Mouse (Mus musculus): ENCODE measurements at regions not wholly inside any gene's neighbourhood (a gene's known extent, or its start where the extent isn't known, plus 50 kb on each side); places are given as distances from the start of the nearest gene placed in this dataset.
A peak's percentile ranks its signal among the peaks of the same experiment; 100 is the strongest.

GRCm38 (mm10) chr1:128975586-128975985 lies 297.5 kb upstream of the Thsd7b start:
- no peak for DNase-seq (ENCODE audit: low spot score in 2 of 2)

- no peak for DNase-seq (ENCODE audit: low spot score in 2 of 2)
Observed at GRCm38 (mm10) chr1:128951436-128951835, 321.7 kb upstream of the Thsd7b start.

GRCm38 (mm10) chr1:128950512-128950911 lies 322.6 kb upstream of the Thsd7b start:
- no peak for DNase-seq (ENCODE audit: low spot score in 2 of 2)

- no peak for DNase-seq (ENCODE audit: low spot score in 2 of 2)
Observed at GRCm38 (mm10) chr1:128914811-128915210, 322.7 kb upstream of the Cxcr4 start.

- DNase-seq (ENCODE audit: low spot score in 2 of 2), result no peak
Observed at GRCm38 (mm10) chr1:128912532-128912931, 320.4 kb upstream of the Cxcr4 start.

- DNase-seq (ENCODE audit: low spot score in 2 of 2), result no peak
Observed at GRCm38 (mm10) chr1:128907566-128907965, 315.5 kb upstream of the Cxcr4 start.

- DNase-seq (ENCODE audit: low spot score in 2 of 2), result no peak
Observed at GRCm38 (mm10) chr1:128898025-128898424, 305.9 kb upstream of the Cxcr4 start.

- no peak for DNase-seq (ENCODE audit: low spot score in 2 of 2)
Observed at GRCm38 (mm10) chr1:128894546-128894945, 302.5 kb upstream of the Cxcr4 start.

GRCm38 (mm10) chr1:128878291-128878690 lies 286.2 kb upstream of the Cxcr4 start:
- no peak for DNase-seq (ENCODE audit: low spot score in 2 of 2)

GRCm38 (mm10) chr1:128875289-128875688 lies 283.2 kb upstream of the Cxcr4 start:
- peak in 1 of 2 experiments; percentile 17 for DNase-seq (ENCODE audit: low spot score in 2 of 2)

GRCm38 (mm10) chr1:128874190-128874589 lies 282.1 kb upstream of the Cxcr4 start:
- no peak for DNase-seq (ENCODE audit: low spot score in 2 of 2)

GRCm38 (mm10) chr1:128868761-128869160 lies 276.7 kb upstream of the Cxcr4 start:
- DNase-seq (ENCODE audit: low spot score in 2 of 2), result no peak

- DNase-seq (ENCODE audit: low spot score in 2 of 2), result no peak
Observed at GRCm38 (mm10) chr1:128860537-128860936, 268.4 kb upstream of the Cxcr4 start.

- DNase-seq (ENCODE audit: low spot score in 2 of 2), result no peak
Observed at GRCm38 (mm10) chr1:128860094-128860493, 268.0 kb upstream of the Cxcr4 start.

GRCm38 (mm10) chr1:128858661-128859060 lies 266.6 kb upstream of the Cxcr4 start:
- DNase-seq (ENCODE audit: low spot score in 2 of 2), result no peak

GRCm38 (mm10) chr1:128856933-128857332 lies 264.8 kb upstream of the Cxcr4 start:
- no peak for DNase-seq (ENCODE audit: low spot score in 2 of 2)

GRCm38 (mm10) chr1:128854649-128855048 lies 262.6 kb upstream of the Cxcr4 start:
- no peak for DNase-seq (ENCODE audit: low spot score in 2 of 2)

- DNase-seq (ENCODE audit: low spot score in 2 of 2), result no peak
Observed at GRCm38 (mm10) chr1:128853286-128853685, 261.2 kb upstream of the Cxcr4 start.

GRCm38 (mm10) chr1:128837361-128837760 lies 245.3 kb upstream of the Cxcr4 start:
- no peak for DNase-seq (ENCODE audit: low spot score in 2 of 2)

- DNase-seq (ENCODE audit: low spot score in 2 of 2), result no peak
Observed at GRCm38 (mm10) chr1:128835510-128835909, 243.4 kb upstream of the Cxcr4 start.

GRCm38 (mm10) chr1:128833096-128833715 lies 241.1 kb upstream of the Cxcr4 start:
- DNase-seq (ENCODE audit: low spot score in 2 of 2), result no peak

GRCm38 (mm10) chr1:128832201-128832883 lies 240.2 kb upstream of the Cxcr4 start:
- DNase-seq (ENCODE audit: low spot score in 2 of 2), result peak; percentile 71 to 85

- DNase-seq (ENCODE audit: low spot score in 2 of 2), result peak in 1 of 2 experiments; percentile 14
Observed at GRCm38 (mm10) chr1:128830671-128831240, 238.7 kb upstream of the Cxcr4 start.

Measured in natural killer cell, adult 2 months (primary cell).